Mouse (Mus musculus): ENCODE measurements around the gene Pik3cg.

Pik3cg gene

DNA sequence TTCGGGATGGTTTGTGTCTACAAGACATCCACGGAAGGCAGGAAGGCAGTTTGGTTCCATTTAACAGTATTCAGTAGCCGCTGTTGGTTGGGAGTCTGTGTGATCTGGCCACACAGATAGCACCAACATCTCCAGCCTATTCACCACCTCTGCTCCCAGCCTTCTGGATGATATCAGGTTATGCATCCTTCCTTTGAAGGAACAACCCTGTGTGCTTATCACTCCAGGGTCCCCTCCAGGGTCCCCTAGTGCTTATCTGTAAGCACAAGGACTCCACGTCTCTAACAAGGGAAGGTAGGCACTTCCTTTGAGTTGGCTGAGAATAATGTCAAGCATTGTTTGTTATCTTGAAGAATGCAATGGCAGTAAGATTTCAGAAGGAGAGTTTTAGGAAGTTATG lies 65.3 kb downstream of the Pik3cg start:
- no peak for DNase-seq (ENCODE audit: low spot score in 2 of 2)

DNA sequence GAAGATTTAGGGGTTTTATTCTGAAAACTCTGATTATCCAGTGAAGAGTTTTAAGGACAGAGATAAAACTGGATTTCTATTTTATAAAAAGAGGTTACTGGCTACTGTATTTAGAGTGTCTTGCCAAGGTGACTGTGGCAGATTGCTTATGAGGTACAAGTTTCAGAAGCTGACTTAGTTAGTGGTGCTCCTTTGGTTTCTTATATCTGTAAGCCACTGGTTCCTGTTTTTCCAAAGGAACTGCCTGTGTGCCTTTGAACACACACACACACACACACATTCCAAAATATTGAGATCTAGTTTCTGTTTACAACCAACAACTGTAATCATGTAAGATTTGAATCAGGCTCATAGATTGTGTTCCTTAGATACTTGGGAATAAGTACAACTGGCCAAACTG lies 66.7 kb downstream of the Pik3cg start:
- DNase-seq (ENCODE audit: low spot score in 2 of 2) = no peak

DNA sequence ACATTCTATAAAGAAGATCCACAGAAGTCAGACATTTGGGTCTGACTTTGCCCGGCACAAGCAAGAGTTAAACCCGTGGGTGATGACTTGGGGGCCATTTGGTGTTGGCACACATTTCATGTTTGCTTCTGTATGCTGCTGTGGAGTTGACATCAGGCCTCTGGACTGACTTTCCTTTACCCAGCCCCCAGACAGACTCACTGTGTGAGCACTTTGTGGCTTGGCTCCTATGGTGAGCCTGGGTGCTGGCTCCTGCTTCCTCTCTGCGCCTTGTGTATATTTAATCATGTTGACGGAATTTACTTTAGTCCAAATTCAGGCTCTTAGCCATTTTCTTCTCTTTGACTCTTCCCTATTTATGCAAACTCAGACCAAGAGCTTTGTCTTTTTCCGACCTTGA lies 69.6 kb downstream of the Pik3cg start:
- DNase-seq (ENCODE audit: low spot score in 2 of 2) = no peak

DNA sequence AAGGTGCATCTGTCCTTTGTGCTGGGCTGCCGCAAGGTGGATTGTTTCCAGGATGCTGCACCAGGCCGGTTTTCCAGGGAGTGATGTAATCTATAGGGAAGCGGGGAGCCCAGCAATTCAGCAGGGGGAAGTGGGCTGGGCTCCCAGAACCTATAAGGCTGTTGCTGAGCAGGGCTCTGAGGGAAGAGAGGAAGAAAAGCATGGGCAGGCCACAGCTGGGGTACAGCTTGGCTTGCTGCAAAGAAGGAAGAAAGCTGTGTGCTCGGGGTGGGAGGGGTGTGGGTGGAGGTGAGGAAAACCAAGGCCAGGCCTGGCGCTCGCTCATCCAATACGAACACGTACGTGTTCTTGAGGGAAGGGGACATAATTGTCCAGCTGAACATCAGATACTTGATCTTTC lies 70.1 kb downstream of the Pik3cg start:
- no peak for DNase-seq (ENCODE audit: low spot score in 2 of 2)

DNA sequence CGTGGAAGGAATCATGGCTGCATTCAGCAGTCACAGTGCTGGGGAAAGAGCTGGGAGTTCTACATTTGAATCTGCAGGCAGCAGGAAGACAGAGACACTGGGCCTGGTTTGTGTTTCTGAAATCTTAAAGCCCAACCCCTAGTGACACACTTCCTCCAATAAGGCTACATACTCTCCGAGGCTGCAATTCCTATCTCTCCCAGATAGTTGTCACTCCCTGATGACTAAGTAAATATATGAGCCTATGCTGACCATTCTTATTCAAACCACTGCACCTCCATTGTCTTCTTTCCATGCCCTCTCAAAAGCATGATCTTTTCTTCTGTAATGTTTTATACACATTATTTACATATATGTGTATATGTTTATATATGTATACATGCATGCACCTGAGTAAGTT lies 70.9 kb downstream of the Pik3cg start:
- DNase-seq (ENCODE audit: low spot score in 2 of 2) = no peak

DNA sequence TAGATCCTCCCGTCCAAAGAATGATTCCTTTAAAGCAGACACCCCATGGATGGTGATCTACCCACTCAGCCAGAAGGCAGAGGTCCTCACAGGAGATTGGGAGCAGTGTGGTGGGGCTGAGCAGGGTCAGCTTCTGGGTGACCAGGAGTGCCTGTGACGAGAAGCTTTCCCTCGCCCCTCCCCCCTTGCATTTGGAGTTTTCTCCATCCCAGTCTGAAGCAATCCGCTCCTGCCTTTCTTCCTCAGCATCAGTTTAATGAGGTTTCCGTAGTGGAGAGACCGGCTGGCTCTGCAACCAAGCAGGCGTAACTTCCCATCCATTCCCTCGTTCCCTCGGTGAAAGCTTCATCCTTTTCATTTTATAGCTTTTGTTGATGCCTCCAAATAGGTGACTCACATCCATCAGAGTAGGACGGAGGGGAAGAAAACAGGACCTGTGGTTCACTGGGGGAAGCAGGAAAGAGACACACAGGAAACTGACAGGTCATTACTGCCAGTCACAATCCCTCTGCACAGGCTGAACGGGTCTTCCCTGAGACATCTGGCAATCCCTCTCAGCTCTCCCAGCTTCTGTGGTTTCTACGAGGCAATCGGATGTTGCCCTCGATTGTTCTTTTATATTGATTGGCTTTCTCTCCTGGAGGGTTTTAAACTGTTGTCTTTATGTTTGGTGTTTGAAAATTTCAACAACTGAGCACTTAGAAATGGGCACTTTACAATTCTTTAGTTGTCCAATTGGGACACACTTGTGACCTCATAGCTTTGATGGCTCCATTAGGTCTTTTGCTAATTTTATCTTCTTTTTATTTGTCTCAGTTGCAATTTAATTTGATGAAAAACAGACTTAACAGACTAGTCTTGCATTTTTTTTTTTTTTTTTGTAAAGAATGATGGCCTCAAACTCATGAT lies 80.6 kb downstream of the Pik3cg start:
- DNase-seq (ENCODE audit: low spot score in 2 of 2) = no peak

DNA sequence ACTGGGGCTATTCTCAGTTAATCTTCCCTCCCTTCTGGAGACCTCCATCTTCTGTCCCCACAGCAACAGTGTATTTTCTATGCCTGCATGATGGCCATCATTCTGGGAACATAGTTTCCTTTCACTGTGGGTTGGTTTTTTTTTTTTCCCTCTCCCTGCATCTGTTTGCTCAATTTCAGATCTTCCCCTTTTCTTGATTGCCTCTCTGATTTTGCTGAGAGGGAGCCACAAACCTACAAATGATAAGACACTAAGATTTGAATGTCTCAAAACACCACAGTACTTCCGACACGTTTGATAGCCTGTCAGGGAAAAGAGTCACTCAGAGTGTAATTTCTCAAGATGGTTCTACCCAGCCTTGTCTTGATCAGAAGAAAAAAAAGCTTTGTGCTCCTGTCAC lies 81.3 kb downstream of the Pik3cg start:
- DNase-seq (ENCODE audit: low spot score in 2 of 2) = no peak

DNA sequence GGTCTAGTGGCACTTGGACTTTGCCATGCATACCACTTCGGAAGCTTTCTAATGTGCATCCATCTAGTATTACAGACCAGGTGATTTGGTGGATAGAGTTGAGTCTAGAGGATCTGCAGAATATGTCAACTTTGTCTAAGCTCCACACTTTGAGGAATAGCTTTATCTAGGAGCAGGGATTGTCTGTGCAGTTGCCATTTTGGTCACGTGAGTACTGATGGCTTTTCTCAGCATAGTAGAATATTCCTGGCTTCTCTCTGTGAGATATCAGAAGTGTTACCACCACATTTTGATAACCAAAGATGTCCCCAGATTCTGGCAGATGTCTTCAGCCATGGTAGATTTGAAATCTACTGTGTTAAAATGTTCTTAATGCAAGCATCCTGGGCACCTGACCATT lies 84.0 kb downstream of the Pik3cg start:
- no peak for DNase-seq (ENCODE audit: low spot score in 2 of 2)

DNA sequence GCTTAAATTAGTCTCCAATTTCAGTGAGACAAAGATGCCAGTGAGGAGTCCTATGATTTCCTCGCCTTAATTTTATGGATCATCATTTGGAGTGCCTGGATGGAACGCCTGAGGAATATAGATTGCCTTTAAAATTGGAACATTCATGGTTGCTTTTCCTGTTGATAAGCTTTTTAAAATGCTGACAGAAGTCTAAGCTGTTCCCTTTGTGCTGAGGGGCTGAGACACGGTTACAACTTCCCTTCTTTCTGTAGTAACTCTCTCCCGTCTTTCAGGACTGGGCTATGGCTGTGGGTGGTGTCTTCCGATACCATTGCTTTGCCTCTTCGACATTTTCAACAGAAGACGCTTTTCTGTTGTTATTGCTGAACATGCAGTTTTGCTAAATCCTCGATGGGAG lies 84.4 kb downstream of the Pik3cg start:
- no peak for DNase-seq (ENCODE audit: low spot score in 2 of 2)

DNA sequence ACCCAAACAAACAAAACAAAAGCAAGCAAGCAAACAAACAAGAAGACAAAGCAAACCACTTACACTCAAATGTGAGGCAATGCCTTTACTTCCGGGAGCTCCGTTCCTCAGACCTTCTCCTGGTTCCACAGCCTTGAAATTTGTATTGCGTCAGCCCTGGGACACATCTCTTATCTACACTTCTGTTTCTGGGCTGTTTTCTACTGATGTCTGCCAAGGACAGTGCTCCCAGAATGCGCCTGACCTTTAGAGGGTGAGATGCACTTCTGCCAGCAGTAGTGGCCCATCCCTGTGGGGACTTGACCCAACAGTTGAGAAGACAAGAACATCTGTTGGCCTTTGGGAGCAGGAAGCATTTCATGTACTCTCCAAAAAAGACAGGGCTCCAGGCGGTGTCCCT lies 84.9 kb downstream of the Pik3cg start:
- no peak for DNase-seq (ENCODE audit: low spot score in 2 of 2)
